Mouse (Mus musculus): ENCODE data around the gene Podn. TPM values are rescaled to one million over a fixed set of nuclear protein-coding genes. Genes with fewer than 3 reads are reported as not detected.

Gene Podn
- polyA plus RNA-seq, 1 experiment = 1.5 TPM

GRCm38 (mm10) chr4:108077224-108077955, 18.9 kb downstream of the Podn start:
- no peaks in the 10 kb centered on the region for H3K36me3 ChIP-seq (ENCODE audit: control insufficient read depth, insufficient read depth, low read length)
- no peak overlapping the region for H3K4me3 ChIP-seq (ENCODE audit: control insufficient read depth, low read depth, low read length)
- H3K4me1 ChIP-seq (ENCODE audit: control insufficient read depth, insufficient read depth, low read length) = no peaks in the 10 kb centered on the region
- no peak for TF ChIP-seq CTCF (IDR thresholded peaks at IDR 0.05; ENCODE audit: control insufficient read depth, insufficient read depth, insufficient replicate concordance, low read depth, low read length)
- no peak for TF ChIP-seq POLR2A (IDR thresholded peaks at IDR 0.05; ENCODE audit: control insufficient read depth, low read depth, low read length)
- no peak overlapping the region for H3K27ac ChIP-seq (ENCODE audit: control insufficient read depth, insufficient read depth, low read depth, low read length)
- H3K27me3 ChIP-seq (ENCODE audit: control insufficient read depth, insufficient read depth, low read length) = no peaks in the 10 kb centered on the region

- Histone ChIP-seq H3K27me3 (ENCODE audit: control insufficient read depth, insufficient read depth, low read length) (no peaks in the 10 kb centered on the region), H3K36me3 (ENCODE audit: control insufficient read depth, insufficient read depth, low read length) (no peaks in the 10 kb centered on the region), H3K4me1 (ENCODE audit: control insufficient read depth, insufficient read depth, low read length) (peaks cover 4% of the 10 kb centered on the region), H3K4me3 (ENCODE audit: control insufficient read depth, low read depth, low read length) (no peak overlapping the region), H3K27ac (ENCODE audit: control insufficient read depth, insufficient read depth, low read depth, low read length) (no peak overlapping the region)
- TF ChIP-seq POLR2A (IDR thresholded peaks at IDR 0.05; ENCODE audit: control insufficient read depth, low read depth, low read length) = no peak
- no peak for TF ChIP-seq CTCF (IDR thresholded peaks at IDR 0.05; ENCODE audit: control insufficient read depth, insufficient read depth, insufficient replicate concordance, low read depth, low read length)
These were observed 21.9 kb downstream of the Podn start for GRCm38 (mm10) chr4:108074204-108074823.

GRCm38 (mm10) chr4:108072086-108072485, 24.2 kb downstream of the Podn start:
- no peaks in the 10 kb centered on the region for H3K27me3 ChIP-seq (ENCODE audit: control insufficient read depth, insufficient read depth, low read length)
- H3K4me1 ChIP-seq (ENCODE audit: control insufficient read depth, insufficient read depth, low read length) = peaks cover 4% of the 10 kb centered on the region
- no peak overlapping the region for H3K4me3 ChIP-seq (ENCODE audit: control insufficient read depth, low read depth, low read length)
- H3K36me3 ChIP-seq (ENCODE audit: control insufficient read depth, insufficient read depth, low read length) = no peaks in the 10 kb centered on the region
- TF ChIP-seq POLR2A (IDR thresholded peaks at IDR 0.05; ENCODE audit: control insufficient read depth, low read depth, low read length) = no peak
- TF ChIP-seq CTCF (IDR thresholded peaks at IDR 0.05; ENCODE audit: control insufficient read depth, insufficient read depth, insufficient replicate concordance, low read depth, low read length) = no peak
- no peak overlapping the region for H3K27ac ChIP-seq (ENCODE audit: control insufficient read depth, insufficient read depth, low read depth, low read length)

GRCm38 (mm10) chr4:108071235-108071901, 24.9 kb downstream of the Podn start:
- Histone ChIP-seq H3K27me3 (ENCODE audit: control insufficient read depth, insufficient read depth, low read length) (no peaks in the 10 kb centered on the region), H3K4me3 (ENCODE audit: control insufficient read depth, low read depth, low read length) (peak overlapping the region; percentile 79), H3K36me3 (ENCODE audit: control insufficient read depth, insufficient read depth, low read length) (no peaks in the 10 kb centered on the region), H3K27ac (ENCODE audit: control insufficient read depth, insufficient read depth, low read depth, low read length) (no peak overlapping the region; the same call in 1 of the 2 replicates), H3K4me1 (ENCODE audit: control insufficient read depth, insufficient read depth, low read length) (peaks cover 4% of the 10 kb centered on the region)
- TF ChIP-seq POLR2A (IDR thresholded peaks at IDR 0.05; ENCODE audit: control insufficient read depth, low read depth, low read length) = peak; percentile 68
- TF ChIP-seq CTCF (IDR thresholded peaks at IDR 0.05; ENCODE audit: control insufficient read depth, insufficient read depth, insufficient replicate concordance, low read depth, low read length) = no peak

- peak overlapping the region; percentile 61 for H3K27ac ChIP-seq (ENCODE audit: control insufficient read depth, insufficient read depth, low read depth, low read length)
- peaks cover 4% of the 10 kb centered on the region for H3K4me1 ChIP-seq (ENCODE audit: control insufficient read depth, insufficient read depth, low read length)
- H3K4me3 ChIP-seq (ENCODE audit: control insufficient read depth, low read depth, low read length) = peak overlapping the region; percentile 79
- TF ChIP-seq POLR2A (IDR thresholded peaks at IDR 0.05; ENCODE audit: control insufficient read depth, low read depth, low read length) (no peak), CTCF (IDR thresholded peaks at IDR 0.05; ENCODE audit: control insufficient read depth, insufficient read depth, insufficient replicate concordance, low read depth, low read length) (no peak)
- no peaks in the 10 kb centered on the region for H3K27me3 ChIP-seq (ENCODE audit: control insufficient read depth, insufficient read depth, low read length)
- no peaks in the 10 kb centered on the region for H3K36me3 ChIP-seq (ENCODE audit: control insufficient read depth, insufficient read depth, low read length)
These were observed 25.5 kb downstream of the Podn start for GRCm38 (mm10) chr4:108070723-108071122.

GRCm38 (mm10) chr4:108070286-108070685, 26.0 kb downstream of the Podn start:
- H3K27me3 ChIP-seq (ENCODE audit: control insufficient read depth, insufficient read depth, low read length) = no peaks in the 10 kb centered on the region
- no peak overlapping the region for H3K4me3 ChIP-seq (ENCODE audit: control insufficient read depth, low read depth, low read length)
- no peak overlapping the region; the same call in 1 of the 2 replicates for H3K27ac ChIP-seq (ENCODE audit: control insufficient read depth, insufficient read depth, low read depth, low read length)
- H3K36me3 ChIP-seq (ENCODE audit: control insufficient read depth, insufficient read depth, low read length) = no peaks in the 10 kb centered on the region
- peaks cover 4% of the 10 kb centered on the region for H3K4me1 ChIP-seq (ENCODE audit: control insufficient read depth, insufficient read depth, low read length)
- no peak for TF ChIP-seq POLR2A (IDR thresholded peaks at IDR 0.05; ENCODE audit: control insufficient read depth, low read depth, low read length)
- no peak for TF ChIP-seq CTCF (IDR thresholded peaks at IDR 0.05; ENCODE audit: control insufficient read depth, insufficient read depth, insufficient replicate concordance, low read depth, low read length)

GRCm38 (mm10) chr4:108068081-108068480, 28.2 kb downstream of the Podn start:
- H3K27ac ChIP-seq (ENCODE audit: control insufficient read depth, insufficient read depth, low read depth, low read length) = no peak overlapping the region
- TF ChIP-seq POLR2A (IDR thresholded peaks at IDR 0.05; ENCODE audit: control insufficient read depth, low read depth, low read length) (no peak), CTCF (IDR thresholded peaks at IDR 0.05; ENCODE audit: control insufficient read depth, insufficient read depth, insufficient replicate concordance, low read depth, low read length) (no peak)
- no peaks in the 10 kb centered on the region for H3K27me3 ChIP-seq (ENCODE audit: control insufficient read depth, insufficient read depth, low read length)
- H3K36me3 ChIP-seq (ENCODE audit: control insufficient read depth, insufficient read depth, low read length) = no peaks in the 10 kb centered on the region; the same call in 1 of the 2 replicates
- peaks cover 4% of the 10 kb centered on the region for H3K4me1 ChIP-seq (ENCODE audit: control insufficient read depth, insufficient read depth, low read length)
- no peak overlapping the region for H3K4me3 ChIP-seq (ENCODE audit: control insufficient read depth, low read depth, low read length)
